Mouse (Mus musculus) heart, embryonic 10.5 days (tissue): ENCODE measurements at regions not wholly inside any gene's neighbourhood (a gene's known extent, or its start where the extent isn't known, plus 50 kb on each side); places are given as distances from the start of the nearest gene placed in this dataset.

ENCODE experiments used
- DNase-seq: peaks from one replicate; pipeline ENCODE4 v3.0.0-alpha.2; 2017; ENCODE audit warnings: low spot score
- H3K27ac ChIP-seq: fragments of 300-500 bp; sonication (generic); 2 replicates; pipeline ENCODE4 v1.5.1; 2016; ENCODE audit warnings: mild to moderate bottlenecking
- H3K27me3 ChIP-seq: fragments of 300-500 bp; sonication (generic); 2 replicates; pipeline ENCODE4 v1.6.1; 2016; ENCODE audit warnings: mild to moderate bottlenecking; ENCODE audit not compliant: poor library complexity, insufficient read depth, severe bottlenecking
- H3K36me3 ChIP-seq: fragments of 300-500 bp; sonication (generic); 2 replicates; pipeline ENCODE4 v1.6.1; 2016; ENCODE audit warnings: mild to moderate bottlenecking, moderate library complexity
- H3K4me1 ChIP-seq: fragments of 300-500 bp; sonication (generic); 2 replicates; pipeline ENCODE4 v1.6.1; 2016; ENCODE audit warnings: mild to moderate bottlenecking
- H3K4me3 ChIP-seq: fragments of 300-500 bp; sonication (generic); 2 replicates; pipeline ENCODE4 v1.5.1; 2016; ENCODE audit warnings: mild to moderate bottlenecking, moderate library complexity
- H3K9me3 ChIP-seq: fragments of 300-500 bp; sonication (generic); 2 replicates; pipeline ENCODE4 v1.6.1; 2016; ENCODE audit warnings: mild to moderate bottlenecking, moderate library complexity
- WGBS: fragments of 180-500 bp; shearing (Covaris S2); methylation state at CpG from one replicate; pipeline ENCODE4 v1.1.7; 2016; 5-methylcytosine and 5-hydroxymethylcytosine counted together

DNA sequence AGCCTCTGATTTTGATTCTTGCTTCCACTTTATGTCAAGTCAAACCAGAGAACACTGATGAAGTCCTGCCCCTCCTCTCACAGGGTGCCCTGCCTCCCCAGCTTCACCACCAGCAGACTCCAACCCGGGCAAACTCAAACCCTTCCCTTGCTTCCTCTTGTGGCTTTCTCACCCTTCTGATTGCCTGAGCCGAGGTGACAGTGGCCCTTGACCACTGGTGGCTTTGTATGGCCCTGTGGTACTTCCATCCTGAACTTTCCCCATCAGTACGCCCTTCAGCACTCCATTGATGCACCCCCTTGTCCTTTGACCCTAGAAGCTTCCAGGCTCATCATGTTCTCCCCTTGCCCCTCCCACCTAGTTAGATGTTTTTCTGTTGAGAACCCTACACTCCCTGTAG, 287.0 kb downstream of the 3100002H09Rik start:
- WGBS, result 59% methylated on average over 3 of the region's 3 CpGs
- DNase-seq, result peak; percentile 67
- H3K4me1 ChIP-seq, result no peaks in the 10 kb centered on the region

DNA sequence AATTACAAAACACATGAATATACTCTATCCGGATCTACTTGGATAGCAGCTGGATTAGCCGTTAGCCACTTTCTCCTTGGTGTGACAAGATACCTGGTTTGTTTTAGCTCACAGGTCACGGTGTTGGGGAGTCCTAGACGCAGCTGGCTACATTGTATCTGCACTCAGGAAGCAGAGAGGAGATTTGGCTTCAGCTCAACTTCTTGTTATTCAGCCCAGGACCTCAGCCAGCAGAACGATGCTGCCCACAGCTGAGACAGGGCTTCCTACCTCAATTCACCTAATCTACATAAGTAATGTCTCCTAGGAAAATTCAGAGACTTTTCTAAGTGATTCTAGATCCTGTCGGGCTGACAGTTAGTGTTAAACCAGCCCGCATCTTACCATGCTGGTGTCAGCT, 289.4 kb downstream of the 3100002H09Rik start:
- no peaks in the 10 kb centered on the region for H3K4me1 ChIP-seq
- no peak overlapping the region for H3K4me3 ChIP-seq
- H3K27ac ChIP-seq, result no peak overlapping the region
- H3K36me3 ChIP-seq, result no peaks in the 10 kb centered on the region
- peak; percentile 10 for DNase-seq
- 60% methylated on average over 7 of the region's 7 CpGs for WGBS
- no peaks in the 10 kb centered on the region for H3K9me3 ChIP-seq
- H3K27me3 ChIP-seq, result peaks cover 6% of the 10 kb centered on the region; the same call in 1 of the 2 replicates

More for the DNA sequence above, 287.0 kb downstream of the 3100002H09Rik start:
- no peak overlapping the region for H3K27ac ChIP-seq
- no peaks in the 10 kb centered on the region for H3K27me3 ChIP-seq
- H3K36me3 ChIP-seq, result no peaks in the 10 kb centered on the region
- no peak overlapping the region for H3K4me3 ChIP-seq
- no peaks in the 10 kb centered on the region for H3K9me3 ChIP-seq

DNA sequence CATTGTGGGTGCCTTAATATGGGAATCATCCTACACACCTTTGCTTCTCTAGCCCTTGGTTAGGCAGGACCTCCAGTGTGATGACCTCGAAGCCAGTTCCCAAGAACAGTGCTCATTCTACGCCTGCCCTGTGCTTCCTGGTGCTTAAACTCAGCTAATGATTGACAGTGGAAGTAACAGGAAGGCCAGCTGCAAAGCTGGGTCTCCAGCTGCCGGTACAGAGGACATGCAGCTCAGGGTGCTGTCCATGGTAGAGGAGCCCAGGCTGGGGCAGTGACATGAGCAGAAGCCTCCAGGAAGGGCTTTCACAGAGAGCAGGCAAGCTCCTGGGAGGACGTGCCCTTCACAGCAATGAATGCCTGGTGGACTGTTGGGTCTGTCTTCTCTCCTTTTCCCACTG, 293.6 kb downstream of the 3100002H09Rik start:
- DNase-seq, result peak; percentile 82

DNA sequence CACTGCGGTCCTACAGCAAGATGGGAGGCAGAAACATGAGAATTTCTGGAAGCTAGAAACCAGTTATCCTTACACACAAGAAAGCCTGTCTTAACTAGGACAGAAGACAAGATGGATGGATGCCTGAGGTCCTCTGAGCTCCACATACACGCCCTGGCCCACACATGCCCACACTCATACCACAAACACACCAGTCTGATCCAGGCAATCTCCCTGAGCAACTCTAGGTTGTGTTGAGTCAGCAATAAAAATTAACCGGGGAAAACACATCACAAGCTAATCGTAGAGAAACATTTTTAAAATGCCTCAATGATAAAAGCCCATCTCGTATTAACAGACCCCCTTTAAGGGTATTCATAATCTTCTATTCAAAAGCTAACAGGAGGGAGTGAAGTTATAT, 298.9 kb downstream of the 3100002H09Rik start:
- no peak overlapping the region for H3K27ac ChIP-seq
- no peak overlapping the region for H3K4me3 ChIP-seq
- DNase-seq, result peak; percentile 7
- no peaks in the 10 kb centered on the region for H3K36me3 ChIP-seq
- 71% methylated on average over 5 of the region's 5 CpGs for WGBS
- no peaks in the 10 kb centered on the region for H3K9me3 ChIP-seq
- H3K27me3 ChIP-seq, result peaks cover 12% of the 10 kb centered on the region; the same call in 1 of the 2 replicates
- H3K4me1 ChIP-seq, result peaks cover 14% of the 10 kb centered on the region

More for the DNA sequence above, 293.6 kb downstream of the 3100002H09Rik start:
- Histone ChIP-seq H3K9me3 (no peaks in the 10 kb centered on the region), H3K4me3 (no peak overlapping the region), H3K27ac (no peak overlapping the region), H3K36me3 (no peaks in the 10 kb centered on the region), H3K27me3 (peaks cover 6% of the 10 kb centered on the region; the same call in 1 of the 2 replicates), H3K4me1 (no peaks in the 10 kb centered on the region)
- WGBS, result 18% methylated on average over 4 of the region's 4 CpGs

DNA sequence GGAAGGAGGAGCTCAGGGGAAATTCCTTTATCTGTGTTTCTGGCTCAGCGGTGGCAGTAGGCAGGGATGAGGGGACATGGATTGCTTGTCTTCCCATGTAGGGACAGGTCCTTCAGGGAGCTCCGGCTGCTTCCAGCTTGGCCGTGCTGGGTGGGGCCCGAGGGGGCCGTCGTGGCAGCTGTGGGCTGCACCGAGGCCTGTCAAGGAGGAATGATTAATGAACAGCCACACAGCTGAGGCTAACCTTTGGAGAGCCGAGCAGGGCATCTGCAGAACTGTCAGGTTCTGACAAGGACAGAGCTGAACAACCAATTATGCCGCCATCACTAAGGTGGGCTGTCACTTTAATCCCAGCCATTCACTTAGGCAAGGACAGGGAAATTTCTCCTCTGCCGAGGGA, 300.0 kb downstream of the 3100002H09Rik start:
- H3K27ac ChIP-seq, result 0 out of 2 replicates have a peak overlapping the region, but pooled peaks have one; percentile 36
- H3K4me1 ChIP-seq, result peaks cover 14% of the 10 kb centered on the region
- peaks cover 12% of the 10 kb centered on the region; the same call in 1 of the 2 replicates for H3K27me3 ChIP-seq
- peak overlapping the region; percentile 37; the same call in 1 of the 2 replicates for H3K4me3 ChIP-seq
- no peak for DNase-seq
- H3K36me3 ChIP-seq, result no peaks in the 10 kb centered on the region
- H3K9me3 ChIP-seq, result no peaks in the 10 kb centered on the region
- WGBS, result 7% methylated on average over 10 of the region's 10 CpGs

DNA sequence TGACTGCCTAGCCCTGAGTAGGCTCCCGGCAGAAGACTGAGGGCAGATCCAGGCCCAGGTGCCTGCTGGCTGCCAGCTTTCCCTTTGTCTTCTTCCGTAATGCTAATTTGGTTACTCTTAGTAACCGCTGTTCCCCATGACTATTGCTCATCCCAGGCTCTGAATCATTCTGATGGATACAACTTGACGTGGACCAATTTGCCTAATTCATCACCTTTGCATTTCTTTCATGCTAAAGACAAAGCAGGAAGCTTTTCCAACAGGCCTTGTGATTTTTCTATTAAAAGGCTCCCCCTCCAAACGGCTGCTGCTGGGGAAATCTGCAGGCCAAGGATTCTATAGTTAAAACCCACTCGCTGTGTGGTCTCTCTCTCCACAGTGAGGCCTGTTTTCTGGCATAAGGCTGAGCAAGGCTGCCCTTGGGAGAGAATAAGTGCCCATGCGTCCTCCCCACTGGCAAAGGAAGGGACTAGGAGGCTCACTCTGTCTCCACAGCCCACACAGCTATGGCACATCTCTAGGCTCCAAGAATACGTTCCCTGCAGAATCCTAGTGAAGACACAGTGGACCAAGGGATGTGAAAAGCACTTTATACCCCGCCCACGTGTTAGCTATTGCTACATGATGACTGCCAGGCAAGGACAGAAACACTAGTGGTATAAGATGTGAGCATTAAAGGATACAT, 304.6 kb downstream of the 3100002H09Rik start:
- 71% methylated on average over 10 of the region's 10 CpGs for WGBS
- Histone ChIP-seq H3K27me3 (peaks cover 16% of the 10 kb centered on the region; the same call in 1 of the 2 replicates), H3K4me1 (peaks cover 11% of the 10 kb centered on the region), H3K36me3 (no peaks in the 10 kb centered on the region), H3K9me3 (no peaks in the 10 kb centered on the region), H3K4me3 (no peak overlapping the region), H3K27ac (no peak overlapping the region)
- no peak for DNase-seq

DNA sequence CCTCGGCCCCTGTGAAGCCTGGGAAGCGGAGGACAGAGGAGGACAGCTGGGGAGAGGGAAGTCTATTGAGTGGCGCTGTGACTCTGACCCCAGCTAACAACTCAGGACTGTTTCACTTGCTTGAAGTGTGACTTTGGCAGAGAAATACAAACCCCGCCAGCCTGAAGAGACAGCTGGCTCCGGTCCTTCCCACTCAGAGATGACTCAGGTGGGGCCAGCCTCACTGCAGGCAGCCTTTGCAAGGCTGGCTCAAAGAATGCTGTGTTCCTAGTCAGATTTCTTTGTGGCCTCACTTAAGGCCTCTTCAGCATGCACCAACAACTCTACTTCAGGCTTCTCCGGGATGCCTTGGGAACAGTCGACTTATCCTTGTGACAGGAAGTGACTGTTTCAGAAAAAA, 307.7 kb downstream of the 3100002H09Rik start:
- peaks cover 8% of the 10 kb centered on the region; the same call in 1 of the 2 replicates for H3K27me3 ChIP-seq
- H3K4me1 ChIP-seq, result no peaks in the 10 kb centered on the region
- H3K4me3 ChIP-seq, result no peak overlapping the region
- no peaks in the 10 kb centered on the region for H3K36me3 ChIP-seq
- no peaks in the 10 kb centered on the region for H3K9me3 ChIP-seq
- no peak for DNase-seq
- 61% methylated on average over 7 of the region's 7 CpGs for WGBS
- no peak overlapping the region for H3K27ac ChIP-seq

DNA sequence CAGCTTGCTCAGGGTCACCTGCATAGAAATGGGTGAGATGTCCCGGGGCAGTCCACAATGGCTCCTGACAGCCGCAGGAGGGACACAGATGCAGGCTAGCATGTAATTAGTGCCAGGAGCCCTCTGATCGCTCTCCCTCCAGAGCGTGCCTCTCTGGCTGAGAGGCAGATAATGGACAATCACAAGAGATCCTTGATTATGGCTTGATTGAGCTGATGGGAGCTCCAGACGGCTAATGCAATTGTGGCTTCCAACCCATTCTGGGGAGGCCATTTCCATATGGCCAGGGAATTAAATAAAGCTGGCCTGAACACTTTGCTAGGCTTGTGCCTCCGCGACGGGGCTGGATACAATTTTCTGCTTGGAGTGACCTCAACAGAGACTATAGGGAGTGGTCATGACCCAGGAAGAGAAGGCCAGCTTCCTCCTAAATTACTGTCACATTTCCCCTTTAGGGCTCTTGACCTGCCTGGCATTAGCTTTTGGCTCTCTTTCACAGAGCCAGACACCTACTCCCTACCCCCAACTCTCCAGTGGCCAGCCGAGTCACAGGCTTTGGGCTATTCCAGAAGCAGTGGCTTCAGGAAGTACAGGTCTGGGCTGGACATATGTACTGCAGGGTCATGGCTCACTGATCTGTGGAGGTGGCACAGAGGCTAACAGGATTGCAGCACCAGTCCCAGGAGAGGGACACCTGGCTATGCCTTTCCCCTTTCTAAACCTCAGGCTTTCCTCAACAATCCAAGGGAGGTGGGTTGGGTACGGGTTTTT, 311.8 kb downstream of the 3100002H09Rik start:
- Histone ChIP-seq H3K27ac (no peak overlapping the region), H3K9me3 (no peaks in the 10 kb centered on the region), H3K27me3 (peaks cover 8% of the 10 kb centered on the region; the same call in 1 of the 2 replicates), H3K4me3 (no peak overlapping the region), H3K36me3 (no peaks in the 10 kb centered on the region), H3K4me1 (no peaks in the 10 kb centered on the region)
- DNase-seq, result no peak
- 66% methylated on average over 10 of the region's 10 CpGs for WGBS

DNA sequence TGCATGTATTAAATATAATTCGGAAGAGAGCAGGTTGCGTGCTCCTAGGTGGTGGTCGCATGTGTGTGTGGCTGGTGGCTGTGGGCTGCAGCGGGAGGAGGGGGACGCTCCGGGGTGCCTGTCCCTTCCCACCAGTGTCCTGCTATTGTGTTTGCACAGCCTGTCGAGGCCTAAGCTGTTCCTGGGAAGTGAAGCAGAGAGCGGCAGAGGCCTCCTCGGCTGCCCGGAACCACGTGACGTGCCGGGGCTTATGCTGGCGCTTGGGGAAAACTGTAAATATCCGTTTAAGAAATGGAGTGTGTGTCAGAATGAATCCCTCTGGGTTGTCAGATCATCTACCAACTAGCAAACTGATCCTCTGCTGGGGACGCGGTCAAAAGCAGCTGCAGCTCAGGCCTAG, 318.3 kb downstream of the 3100002H09Rik start:
- H3K4me3 ChIP-seq, result no peak overlapping the region
- H3K27me3 ChIP-seq, result no peaks in the 10 kb centered on the region
- peak overlapping the region; percentile 52; the same call in 1 of the 2 replicates for H3K27ac ChIP-seq
- no peaks in the 10 kb centered on the region for H3K36me3 ChIP-seq
- 46% methylated on average over 17 of the region's 17 CpGs for WGBS
- H3K9me3 ChIP-seq, result no peaks in the 10 kb centered on the region
- peaks cover 4% of the 10 kb centered on the region; the same call in 1 of the 2 replicates for H3K4me1 ChIP-seq
- no peak for DNase-seq

DNA sequence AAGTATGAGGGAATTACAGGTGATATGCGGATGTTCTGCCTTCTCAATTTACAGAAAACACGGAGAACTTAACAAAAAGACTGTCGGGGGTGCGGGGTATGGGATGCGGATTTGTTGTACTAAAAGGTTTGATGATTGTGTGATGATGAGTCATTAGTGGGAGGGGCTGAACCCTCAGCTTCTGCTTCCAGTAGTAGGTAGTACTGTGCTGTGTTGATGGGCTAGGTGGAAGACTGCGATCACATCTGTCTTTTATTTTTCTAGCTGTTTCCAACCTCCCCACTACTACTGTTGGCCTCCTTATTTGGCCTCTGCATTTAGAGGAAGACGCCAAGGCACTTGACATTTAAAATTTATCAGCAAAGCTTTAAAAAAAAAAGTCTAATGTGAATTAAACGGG, 318.8 kb downstream of the 3100002H09Rik start:
- H3K4me3 ChIP-seq, result no peak overlapping the region
- peaks cover 4% of the 10 kb centered on the region; the same call in 1 of the 2 replicates for H3K4me1 ChIP-seq
- no peak overlapping the region for H3K27ac ChIP-seq
- H3K9me3 ChIP-seq, result no peaks in the 10 kb centered on the region
- WGBS, result 71% methylated on average over 8 of the region's 8 CpGs
- no peaks in the 10 kb centered on the region for H3K36me3 ChIP-seq
- DNase-seq, result no peak
- no peaks in the 10 kb centered on the region for H3K27me3 ChIP-seq

DNA sequence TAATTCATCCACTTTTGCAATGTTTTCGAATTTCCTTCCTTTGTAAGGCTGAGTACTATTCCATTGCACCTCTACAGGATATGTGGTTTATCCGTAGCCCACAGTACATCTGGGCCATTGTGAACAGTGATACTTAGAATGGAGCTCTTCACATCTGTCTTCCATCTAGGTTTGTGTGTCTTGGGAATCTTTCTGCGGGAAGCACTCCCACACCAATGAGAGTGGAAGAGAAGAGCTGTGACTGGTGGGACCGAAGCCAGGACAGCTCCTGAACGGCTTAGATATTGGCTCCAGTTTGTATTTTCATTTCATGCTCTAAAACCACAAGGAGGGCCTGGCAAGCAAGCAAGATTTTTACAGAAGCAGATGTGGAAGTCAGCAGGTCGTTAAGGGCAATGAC, 323.1 kb downstream of the 3100002H09Rik start:
- Histone ChIP-seq H3K4me1 (peaks cover 4% of the 10 kb centered on the region; the same call in 1 of the 2 replicates), H3K9me3 (no peaks in the 10 kb centered on the region), H3K27ac (no peak overlapping the region), H3K36me3 (no peaks in the 10 kb centered on the region), H3K4me3 (no peak overlapping the region), H3K27me3 (no peaks in the 10 kb centered on the region)
- DNase-seq, result no peak
- 79% methylated on average over 6 of the region's 6 CpGs for WGBS

DNA sequence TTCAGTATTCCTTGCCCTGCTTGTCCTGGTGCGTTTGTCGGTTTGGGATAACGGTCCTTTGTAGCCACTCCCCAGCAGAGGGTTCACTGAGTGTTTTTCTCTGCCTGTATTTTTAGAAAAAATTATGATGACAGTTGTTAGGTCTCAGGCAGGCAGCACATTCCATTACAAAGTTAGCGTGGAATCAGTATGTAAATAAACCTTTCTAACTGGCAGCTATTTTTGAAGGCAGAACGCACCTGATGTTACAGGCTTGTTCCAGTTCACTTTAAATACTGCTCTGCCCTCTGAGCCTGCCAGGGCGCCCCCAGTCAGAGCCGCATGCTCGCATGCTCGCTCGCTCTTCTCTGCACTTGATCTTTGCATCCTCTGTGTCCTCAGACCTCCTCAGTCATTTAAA, 331.9 kb downstream of the 3100002H09Rik start:
- Histone ChIP-seq H3K9me3 (no peaks in the 10 kb centered on the region), H3K4me3 (no peak overlapping the region), H3K27ac (no peak overlapping the region), H3K36me3 (no peaks in the 10 kb centered on the region), H3K4me1 (peaks cover 22% of the 10 kb centered on the region), H3K27me3 (peaks cover 31% of the 10 kb centered on the region)
- DNase-seq, result no peak
- WGBS, result 8% methylated on average over 10 of the region's 10 CpGs
